Mouse (Mus musculus): Measurements from ENCODE around the gene Cabin1. TPM values are rescaled to one million over a fixed set of nuclear protein-coding genes. Genes with fewer than 3 reads are reported as not detected.

Gene Cabin1
- polyA plus RNA-seq, 1 experiment from 2014 or later = 50.0 TPM

DNA sequence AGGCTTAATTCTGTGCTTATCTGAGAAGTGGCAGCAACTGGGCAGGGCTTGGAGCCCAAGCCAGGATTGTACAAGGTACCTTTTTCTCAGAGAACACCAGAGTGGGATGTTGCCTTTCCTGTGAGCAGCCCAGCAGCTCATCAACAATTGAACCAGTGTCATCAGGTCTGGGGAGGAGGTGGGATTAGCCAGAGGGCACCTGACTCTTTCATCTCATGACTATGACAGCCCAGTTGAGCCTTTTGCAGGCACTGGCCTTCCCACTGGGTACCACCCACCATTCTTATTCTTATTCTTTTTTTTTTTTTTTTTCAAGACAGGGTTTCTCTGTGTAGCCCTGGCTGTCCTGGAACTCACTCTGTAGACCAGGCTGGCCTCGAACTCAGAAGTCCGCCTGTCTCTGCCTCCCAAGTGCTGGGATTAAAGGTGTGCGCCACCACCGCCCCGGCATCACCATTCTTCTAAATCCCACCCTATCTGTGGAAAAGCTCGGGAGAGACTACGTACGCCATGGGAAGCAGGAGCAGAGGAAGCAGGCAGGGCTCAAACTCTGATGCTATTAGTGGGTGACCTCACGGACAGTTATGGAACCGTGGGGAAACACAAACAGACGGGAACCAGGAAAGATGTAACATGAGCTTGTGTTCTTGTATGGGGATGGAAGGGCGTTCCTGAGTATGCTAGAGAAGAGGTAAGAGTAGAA lies 127.9 kb downstream of the Cabin1 start:
- no peak for DNase-seq
- Histone ChIP-seq H3K4me3 (ENCODE audit: low read depth, low read length) (no peak overlapping the region), H3K36me3 (ENCODE audit: insufficient read depth) (no peaks in the 10 kb centered on the region), H3K4me2 (no peak overlapping the region), H3K9me3 (ENCODE audit: low read depth, low read length) (no peaks in the 10 kb centered on the region), H3K4me1 (ENCODE audit: insufficient read depth) (no peaks in the 10 kb centered on the region), H3K27ac (ENCODE audit: low read depth) (no peak overlapping the region), H3K9ac (no peak overlapping the region), H3K27me3 (ENCODE audit: insufficient read depth, low read length) (no peaks in the 10 kb centered on the region)
- ATAC-seq (ENCODE audit: insufficient read depth) = no peak
- 81% methylated on average over 12 of the region's 12 CpGs for WGBS
- TF ChIP-seq CTCF (IDR thresholded peaks at IDR 0.05; ENCODE audit: low read depth) = no peak

DNA sequence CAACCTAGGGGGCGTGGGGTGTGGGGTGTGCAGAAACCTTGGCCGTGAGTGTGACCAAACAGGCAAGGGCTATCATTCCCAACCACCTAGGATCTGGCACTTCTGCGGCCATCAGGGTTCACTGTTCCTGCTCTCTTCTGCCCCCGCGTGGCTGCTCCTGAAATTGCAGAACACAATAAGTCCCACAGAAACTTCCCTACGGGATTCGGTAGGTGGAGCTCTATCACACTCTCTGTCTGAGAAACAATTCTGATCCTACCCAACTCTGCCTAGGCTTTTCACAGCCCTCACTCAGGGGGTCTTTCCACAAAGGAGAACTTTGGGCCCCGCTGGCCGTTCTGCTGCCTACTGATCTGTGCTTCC lies 128.5 kb downstream of the Cabin1 start:
- ATAC-seq (ENCODE audit: insufficient read depth) = no peak
- peak; percentile 91 for DNase-seq
- no peak overlapping the region for H3K27ac ChIP-seq (ENCODE audit: low read depth)
- WGBS = 4% methylated on average over 9 of the region's 9 CpGs
- H3K36me3 ChIP-seq (ENCODE audit: insufficient read depth) = no peaks in the 10 kb centered on the region
- H3K4me3 ChIP-seq (ENCODE audit: low read depth, low read length) = no peak overlapping the region
- no peaks in the 10 kb centered on the region for H3K9me3 ChIP-seq (ENCODE audit: low read depth, low read length)
- H3K4me2 ChIP-seq = no peak overlapping the region
- no peak overlapping the region for H3K9ac ChIP-seq
- H3K4me1 ChIP-seq (ENCODE audit: insufficient read depth) = no peaks in the 10 kb centered on the region
- no peaks in the 10 kb centered on the region for H3K27me3 ChIP-seq (ENCODE audit: insufficient read depth, low read length)
- peak; percentile 96 for TF ChIP-seq CTCF (IDR thresholded peaks at IDR 0.05; ENCODE audit: low read depth)

DNA sequence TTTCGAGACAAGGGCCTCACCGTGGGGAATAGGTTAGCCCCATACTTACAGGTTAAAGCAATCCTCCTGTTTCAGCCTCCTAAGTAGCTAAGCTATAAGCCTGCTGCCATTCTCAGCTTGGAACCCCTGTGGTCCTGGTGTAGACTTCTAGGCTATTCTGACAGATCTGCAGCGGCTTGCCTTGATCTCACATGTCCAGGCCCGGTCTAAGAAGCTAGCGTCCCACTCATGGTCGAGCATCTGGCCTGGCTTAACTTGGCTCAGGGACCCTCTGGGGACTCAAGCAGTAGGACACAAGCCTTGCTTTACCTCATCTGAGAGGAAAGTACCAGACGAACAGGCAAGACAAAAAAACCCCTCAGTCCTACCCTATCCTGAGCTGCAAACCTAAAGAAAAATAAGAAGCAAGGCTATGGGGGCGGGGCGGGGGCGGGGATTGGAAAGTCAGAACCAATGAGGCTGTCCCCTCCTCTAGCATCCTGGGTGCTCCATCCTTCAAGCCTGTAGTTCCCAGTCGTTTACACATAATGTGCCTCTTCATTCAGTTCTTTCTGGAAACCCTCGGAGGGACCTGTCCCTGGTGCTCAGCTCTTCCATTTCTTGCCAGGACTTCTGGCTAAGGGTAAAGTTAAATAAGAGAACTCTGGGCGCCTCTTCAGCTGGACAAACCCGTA lies 129.0 kb downstream of the Cabin1 start:
- Histone ChIP-seq H3K36me3 (ENCODE audit: insufficient read depth) (no peaks in the 10 kb centered on the region), H3K27me3 (ENCODE audit: insufficient read depth, low read length) (no peaks in the 10 kb centered on the region), H3K4me2 (no peak overlapping the region), H3K27ac (ENCODE audit: low read depth) (no peak overlapping the region), H3K9ac (no peak overlapping the region), H3K4me3 (ENCODE audit: low read depth, low read length) (no peak overlapping the region), H3K9me3 (ENCODE audit: low read depth, low read length) (no peaks in the 10 kb centered on the region), H3K4me1 (ENCODE audit: insufficient read depth) (no peaks in the 10 kb centered on the region)
- no peak for ATAC-seq (ENCODE audit: insufficient read depth)
- TF ChIP-seq CTCF (IDR thresholded peaks at IDR 0.05; ENCODE audit: low read depth) = no peak
- DNase-seq = no peak
- WGBS = 65% methylated on average over 14 of the region's 14 CpGs

DNA sequence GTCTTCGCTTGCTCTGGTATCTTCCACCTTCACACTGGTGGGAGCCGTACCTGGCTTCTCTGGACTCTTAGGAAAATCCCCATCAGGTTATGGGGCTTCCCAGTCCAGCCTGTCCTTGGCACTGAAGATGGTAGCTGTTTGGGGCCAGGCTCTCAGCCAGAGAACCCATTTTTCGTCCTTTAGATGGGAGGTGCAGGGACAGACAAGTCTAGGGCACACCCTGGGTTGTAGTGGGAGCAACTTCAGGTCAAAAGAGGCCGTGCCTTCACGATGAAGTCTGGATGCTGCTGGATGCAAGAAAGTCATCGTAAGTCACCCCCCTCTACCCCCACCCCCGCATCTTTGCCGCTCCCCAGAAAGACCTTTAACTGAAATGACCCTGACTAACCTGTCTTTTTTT lies 129.5 kb downstream of the Cabin1 start:
- no peak for TF ChIP-seq CTCF (IDR thresholded peaks at IDR 0.05; ENCODE audit: low read depth)
- ATAC-seq (ENCODE audit: insufficient read depth) = no peak

DNA sequence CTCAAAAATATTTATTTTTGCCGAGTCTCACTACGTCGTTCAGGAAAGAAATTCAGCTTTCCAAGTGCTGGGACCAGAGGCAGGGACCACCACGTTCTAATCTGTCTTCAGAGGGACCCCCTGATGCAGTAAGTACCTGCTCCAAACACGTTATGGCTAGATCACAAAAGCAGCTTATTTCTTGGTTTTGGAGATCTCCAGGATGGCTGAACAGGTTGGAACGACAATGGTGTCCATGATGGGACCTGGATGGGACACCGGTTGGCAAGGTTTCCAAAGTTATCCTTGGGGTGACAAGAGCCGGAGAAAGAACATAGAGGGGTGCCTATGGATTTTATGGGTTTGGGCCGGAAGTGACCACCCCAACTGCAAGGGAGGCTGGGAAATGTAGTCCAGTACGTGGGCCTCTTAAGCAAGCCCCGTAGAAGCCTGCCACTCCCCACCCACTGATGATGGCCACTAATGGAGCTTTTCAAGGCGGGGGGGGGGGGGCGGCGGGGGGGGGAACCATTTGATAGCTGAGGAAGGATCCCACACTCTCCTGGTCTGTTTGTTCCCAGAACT lies 130.5 kb downstream of the Cabin1 start:
- H3K36me3 ChIP-seq (ENCODE audit: insufficient read depth) = no peaks in the 10 kb centered on the region
- H3K9ac ChIP-seq = no peak overlapping the region
- no peaks in the 10 kb centered on the region for H3K4me1 ChIP-seq (ENCODE audit: insufficient read depth)
- TF ChIP-seq CTCF (IDR thresholded peaks at IDR 0.05; ENCODE audit: low read depth) = no peak
- ATAC-seq (ENCODE audit: insufficient read depth) (no peak), DNase-seq (no peak)
- H3K4me2 ChIP-seq = no peak overlapping the region
- H3K27me3 ChIP-seq (ENCODE audit: insufficient read depth, low read length) = no peaks in the 10 kb centered on the region
- H3K9me3 ChIP-seq (ENCODE audit: low read depth, low read length) = no peaks in the 10 kb centered on the region
- H3K4me3 ChIP-seq (ENCODE audit: low read depth, low read length) = no peak overlapping the region
- WGBS = 73% methylated on average over 14 of the region's 14 CpGs
- no peak overlapping the region for H3K27ac ChIP-seq (ENCODE audit: low read depth)

More for the DNA sequence above, 129.5 kb downstream of the Cabin1 start:
- H3K36me3 ChIP-seq (ENCODE audit: insufficient read depth) = no peaks in the 10 kb centered on the region
- no peak for DNase-seq
- WGBS = 93% methylated on average over 8 of the region's 8 CpGs
- H3K4me2 ChIP-seq = no peak overlapping the region
- no peaks in the 10 kb centered on the region for H3K4me1 ChIP-seq (ENCODE audit: insufficient read depth)
- no peak overlapping the region for H3K4me3 ChIP-seq (ENCODE audit: low read depth, low read length)
- no peak overlapping the region for H3K27ac ChIP-seq (ENCODE audit: low read depth)
- no peaks in the 10 kb centered on the region for H3K9me3 ChIP-seq (ENCODE audit: low read depth, low read length)
- H3K9ac ChIP-seq = no peak overlapping the region
- H3K27me3 ChIP-seq (ENCODE audit: insufficient read depth, low read length) = no peaks in the 10 kb centered on the region

DNA sequence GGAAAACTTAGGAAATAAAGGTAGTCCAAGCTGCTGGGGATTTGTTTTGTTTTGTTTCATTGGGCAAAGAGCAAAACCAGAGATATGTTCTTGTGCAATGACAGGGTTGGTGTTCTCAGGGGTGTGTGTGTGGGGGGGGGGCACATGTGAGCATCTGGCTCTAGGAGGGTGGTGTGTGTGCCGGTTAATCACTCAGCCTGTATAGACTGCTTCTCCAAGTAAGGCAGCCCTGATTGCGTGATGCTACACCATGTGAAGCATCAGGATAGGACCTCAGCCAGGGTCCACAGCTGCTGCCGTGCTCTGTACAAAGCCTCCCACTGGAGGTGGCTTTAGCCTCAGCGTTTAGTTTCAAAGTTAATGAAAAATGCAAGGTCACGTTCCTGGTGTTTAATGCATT lies 131.1 kb downstream of the Cabin1 start:
- no peaks in the 10 kb centered on the region for H3K27me3 ChIP-seq (ENCODE audit: insufficient read depth, low read length)
- no peak overlapping the region for H3K27ac ChIP-seq (ENCODE audit: low read depth)
- H3K4me3 ChIP-seq (ENCODE audit: low read depth, low read length) = no peak overlapping the region
- no peak overlapping the region for H3K9ac ChIP-seq
- no peak for DNase-seq
- 69% methylated on average over 5 of the region's 5 CpGs for WGBS
- no peak for ATAC-seq (ENCODE audit: insufficient read depth)
- H3K4me2 ChIP-seq = no peak overlapping the region
- no peaks in the 10 kb centered on the region for H3K4me1 ChIP-seq (ENCODE audit: insufficient read depth)
- H3K9me3 ChIP-seq (ENCODE audit: low read depth, low read length) = no peaks in the 10 kb centered on the region
- H3K36me3 ChIP-seq (ENCODE audit: insufficient read depth) = no peaks in the 10 kb centered on the region
- no peak for TF ChIP-seq CTCF (IDR thresholded peaks at IDR 0.05; ENCODE audit: low read depth)

DNA sequence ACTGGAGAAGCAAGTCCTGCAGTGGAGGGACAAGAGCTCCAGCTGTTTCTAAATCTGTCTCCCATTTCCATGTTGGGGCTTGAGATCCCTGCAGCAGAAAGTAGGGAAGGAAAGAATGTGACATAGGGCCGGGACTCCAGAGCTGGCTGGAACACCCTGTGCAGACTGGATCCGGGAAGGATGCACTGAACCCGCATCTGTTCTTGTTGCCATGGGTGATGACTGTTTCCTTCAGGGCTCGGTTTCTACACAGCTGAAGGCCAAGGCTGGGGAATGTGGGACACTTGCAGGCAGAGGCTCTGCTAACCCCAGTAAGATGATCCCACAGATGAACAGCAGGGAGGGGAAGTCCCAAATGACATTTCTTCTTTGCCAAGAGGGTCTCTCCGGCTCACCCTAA lies 131.5 kb downstream of the Cabin1 start:
- Histone ChIP-seq H3K4me2 (no peak overlapping the region), H3K4me3 (ENCODE audit: low read depth, low read length) (no peak overlapping the region), H3K9ac (no peak overlapping the region), H3K9me3 (ENCODE audit: low read depth, low read length) (no peaks in the 10 kb centered on the region), H3K4me1 (ENCODE audit: insufficient read depth) (no peaks in the 10 kb centered on the region), H3K27me3 (ENCODE audit: insufficient read depth, low read length) (no peaks in the 10 kb centered on the region), H3K27ac (ENCODE audit: low read depth) (no peak overlapping the region), H3K36me3 (ENCODE audit: insufficient read depth) (no peaks in the 10 kb centered on the region)
- no peak for TF ChIP-seq CTCF (IDR thresholded peaks at IDR 0.05; ENCODE audit: low read depth)
- no peak for DNase-seq
- 39% methylated on average over 5 of the region's 5 CpGs for WGBS
- ATAC-seq (ENCODE audit: insufficient read depth) = no peak
